Mouse (Mus musculus) mature B cell (primary cell): ENCODE results near the gene Ush2a.

Source experiments
- in situ Hi-C: fragments of 300-500 bp; cut with MboI; formaldehyde crosslinking; loops from 2 replicates; pipeline ENCODE4 v1.14.3; 2019

Ush2a gene

GRCm38 (mm10) chr1:188387321-188387720, 125.5 kb downstream of the Ush2a start:
- in situ Hi-C loops: no loop called here

GRCm38 (mm10) chr1:188387820-188388471, 126.1 kb downstream of the Ush2a start:
- in situ Hi-C loops: no loop called here

- in situ Hi-C loops: no loop called here
Observed at GRCm38 (mm10) chr1:188390080-188390479, 128.3 kb downstream of the Ush2a start.

GRCm38 (mm10) chr1:188407176-188407575, 145.4 kb downstream of the Ush2a start:
- in situ Hi-C loops: no loop called here

- in situ Hi-C loops: no loop called here
Observed at GRCm38 (mm10) chr1:188407613-188408386, 146.0 kb downstream of the Ush2a start.

- in situ Hi-C loops: no loop called here
Observed at GRCm38 (mm10) chr1:188410547-188410946, 148.7 kb downstream of the Ush2a start.

- in situ Hi-C loops: no loop called here
Observed at GRCm38 (mm10) chr1:188420543-188420942, 158.7 kb downstream of the Ush2a start.

- in situ Hi-C loops: no loop called here
Observed at GRCm38 (mm10) chr1:188428172-188428571, 166.3 kb downstream of the Ush2a start.

GRCm38 (mm10) chr1:188430689-188431088, 168.9 kb downstream of the Ush2a start:
- in situ Hi-C loops: no loop called here

- in situ Hi-C loops: no loop called here
Observed at GRCm38 (mm10) chr1:188447964-188448363, 186.1 kb downstream of the Ush2a start.

GRCm38 (mm10) chr1:188456466-188457175, 194.8 kb downstream of the Ush2a start:
- in situ Hi-C loops: no loop called here

- in situ Hi-C loops: no loop called here
Observed at GRCm38 (mm10) chr1:188457221-188458008, 195.6 kb downstream of the Ush2a start.

GRCm38 (mm10) chr1:188461203-188461602, 199.4 kb downstream of the Ush2a start:
- in situ Hi-C loops: no loop called here

- in situ Hi-C loops: no loop called here
Observed at GRCm38 (mm10) chr1:188464653-188465052, 202.8 kb downstream of the Ush2a start.

GRCm38 (mm10) chr1:188468371-188468783, 206.6 kb downstream of the Ush2a start:
- in situ Hi-C loops: no loop called here

GRCm38 (mm10) chr1:188504958-188505357, 243.1 kb downstream of the Ush2a start:
- in situ Hi-C loops: no loop called here

GRCm38 (mm10) chr1:188518792-188519191, 257.0 kb downstream of the Ush2a start:
- in situ Hi-C loops: no loop called here

- in situ Hi-C loops: no loop called here
Observed at GRCm38 (mm10) chr1:188527451-188527850, 265.6 kb downstream of the Ush2a start.

GRCm38 (mm10) chr1:188529606-188530131, 267.8 kb downstream of the Ush2a start:
- in situ Hi-C loops: no loop called here

GRCm38 (mm10) chr1:188537021-188537420, 275.2 kb downstream of the Ush2a start:
- in situ Hi-C loops: no loop called here

- in situ Hi-C loops: no loop called here
Observed at GRCm38 (mm10) chr1:188539621-188540020, 277.8 kb downstream of the Ush2a start.

- in situ Hi-C loops: no loop called here
Observed at GRCm38 (mm10) chr1:188541492-188541891, 279.7 kb downstream of the Ush2a start.
